Mouse (Mus musculus): ENCODE data around the gene Csnk1g1. TPM values are rescaled to one million over a fixed set of nuclear protein-coding genes. Genes with fewer than 3 reads are reported as not detected.

The Csnk1g1 gene
- total RNA-seq, 1 experiment from 2014 or later: 51.1 TPM

DNA sequence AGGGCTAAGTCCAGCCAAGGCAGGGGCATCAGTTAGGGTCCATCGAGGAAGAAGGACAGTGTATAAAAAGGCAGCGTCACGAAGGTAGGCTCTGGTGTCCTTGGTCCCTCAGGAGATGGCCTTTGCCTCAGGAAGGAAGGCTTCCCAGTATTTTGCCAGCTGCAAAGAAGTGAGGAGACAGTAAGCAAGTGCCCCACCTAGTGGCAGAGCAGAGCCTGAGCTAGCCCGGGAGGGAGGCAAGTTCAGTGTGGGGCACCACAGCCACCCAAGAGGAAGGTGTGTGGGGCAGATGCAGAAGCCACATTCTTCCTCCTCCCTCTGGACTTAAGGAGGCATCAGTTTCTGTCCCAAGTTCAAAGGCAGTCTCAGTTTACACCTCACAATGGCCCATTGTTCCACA, 179.7 kb downstream of the Csnk1g1 start:
- ATAC-seq (replicated peaks in 1 of 2; ENCODE audit: insufficient read depth in 1 of 2, low FRiP score in 2 of 2, low TSS enrichment in 1 of 2, low read depth in 1 of 2, poor library complexity in 2 of 2, severe bottlenecking in 2 of 2): peak; percentile 58 to 62; a peak in 2 of 4 replicates

DNA sequence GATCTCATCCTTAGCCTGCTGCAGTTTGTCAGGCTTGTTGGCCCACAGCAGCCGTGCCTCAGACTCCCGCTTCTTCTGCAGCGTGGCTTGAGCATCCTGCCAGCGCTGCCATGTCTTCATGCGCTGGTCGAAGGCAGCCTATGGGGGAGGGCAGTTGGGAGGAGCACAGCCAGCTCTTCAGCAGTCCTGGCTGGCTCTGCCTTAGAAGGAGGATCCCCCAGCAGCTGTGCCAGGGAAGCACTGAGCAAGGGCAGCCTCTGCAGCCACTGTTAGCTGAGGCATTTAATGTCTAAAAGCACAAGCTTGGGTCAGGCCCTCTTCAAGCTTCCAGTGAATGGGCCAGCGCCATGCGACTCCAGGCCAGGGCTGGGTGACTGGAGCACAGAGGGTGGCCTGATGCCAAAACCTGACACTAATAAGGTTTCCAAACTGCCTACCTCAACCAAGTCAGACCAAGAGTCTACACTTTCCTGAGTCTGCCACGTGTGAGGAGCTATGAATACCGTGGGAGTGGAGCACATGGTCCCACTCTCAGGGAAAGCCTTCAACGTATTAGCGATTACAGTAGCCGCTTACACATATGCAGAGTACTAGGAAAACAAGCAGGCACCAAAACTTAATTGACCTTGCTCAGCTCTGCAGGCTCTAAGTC, 182.0 kb downstream of the Csnk1g1 start:
- ATAC-seq (replicated peaks in 1 of 2; ENCODE audit: insufficient read depth in 1 of 2, low FRiP score in 2 of 2, low TSS enrichment in 1 of 2, low read depth in 1 of 2, poor library complexity in 2 of 2, severe bottlenecking in 2 of 2): no peak

DNA sequence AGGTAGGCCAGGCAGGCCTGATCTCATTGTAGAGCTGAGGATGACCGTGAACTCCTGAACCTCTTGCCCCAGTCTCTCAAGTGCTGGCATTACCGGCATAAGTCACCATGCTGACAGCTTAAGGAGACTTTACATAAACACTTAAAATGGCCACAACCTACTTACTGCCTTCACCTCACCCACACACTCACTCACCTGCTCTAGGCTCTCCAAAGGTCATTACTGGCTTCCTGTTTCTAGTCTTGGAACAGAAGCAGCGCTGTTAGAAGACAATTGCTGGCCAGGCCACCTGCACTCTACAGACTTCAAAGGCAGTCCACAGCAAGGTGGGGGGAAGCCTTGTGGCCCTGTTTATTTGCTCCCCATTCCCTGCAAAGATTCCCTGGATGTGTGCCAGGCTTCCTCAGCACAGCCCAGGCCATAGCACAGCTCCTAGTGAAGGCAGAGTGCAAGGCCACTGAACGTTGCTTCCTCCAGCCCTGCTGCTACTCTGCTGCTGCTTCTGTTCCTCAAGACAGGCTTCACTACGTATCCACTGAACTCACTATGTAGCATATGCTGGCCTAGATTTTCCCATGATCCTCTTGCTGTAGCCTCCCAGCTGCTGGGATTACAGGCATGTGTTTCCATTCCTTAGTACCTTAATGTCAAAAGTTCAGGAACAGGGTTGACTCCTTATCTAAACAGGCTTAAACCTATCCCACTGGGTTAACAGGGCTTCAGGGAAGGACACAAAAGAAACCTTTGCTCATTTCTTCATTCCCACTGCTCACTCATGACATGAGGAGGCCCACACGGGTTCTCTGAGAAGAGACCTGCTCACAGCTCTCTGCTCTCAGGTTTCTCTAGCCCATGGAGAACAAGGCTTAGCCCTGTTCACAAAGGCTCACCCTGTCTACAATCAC, 182.9 kb downstream of the Csnk1g1 start:
- ATAC-seq (replicated peaks in 1 of 2; ENCODE audit: insufficient read depth in 1 of 2, low FRiP score in 2 of 2, low TSS enrichment in 1 of 2, low read depth in 1 of 2, poor library complexity in 2 of 2, severe bottlenecking in 2 of 2): no peak

DNA sequence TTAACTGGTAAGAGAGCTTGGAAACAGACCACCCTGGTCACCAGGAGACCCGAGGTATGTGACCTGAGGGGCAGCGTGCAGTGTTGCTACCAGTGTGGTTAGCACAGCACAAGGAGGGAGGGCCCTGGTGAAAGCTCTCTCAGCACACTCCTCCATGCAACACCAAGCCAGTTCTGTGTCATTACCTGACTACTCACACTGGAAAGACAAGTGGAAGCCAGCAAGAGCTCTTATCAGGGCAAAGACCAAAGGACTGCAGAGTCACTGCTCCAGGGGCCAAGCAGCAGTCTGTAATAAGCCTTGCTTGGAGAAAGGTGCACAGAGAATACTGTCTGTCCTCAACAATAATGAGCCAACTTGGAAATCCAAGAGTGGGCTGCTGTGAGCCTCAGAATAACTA, 183.9 kb downstream of the Csnk1g1 start:
- ATAC-seq (replicated peaks in 1 of 2; ENCODE audit: insufficient read depth in 1 of 2, low FRiP score in 2 of 2, low TSS enrichment in 1 of 2, low read depth in 1 of 2, poor library complexity in 2 of 2, severe bottlenecking in 2 of 2): no peak

Other genes with a start within 250 kb of the Csnk1g1 start
- gene Oaz2, start 240.9 kb upstream of the Csnk1g1 start, total RNA-seq (2017): 58.5 and 66.4 TPM in 2 replicates
- 5.8 and 5.9 TPM in 2 replicates for gene Zfp609, start 81.4 kb upstream of the Csnk1g1 start, total RNA-seq (2017)
- 114 and 135 TPM in 2 replicates for gene Pclaf, start 18.7 kb upstream of the Csnk1g1 start, total RNA-seq (2017)
- gene Trip4, start 130 bp upstream of the Csnk1g1 start, total RNA-seq (2017): 24.4 and 24.5 TPM in 2 replicates
- 510 and 514 TPM in 2 replicates for gene Ppib, start 151.3 kb downstream of the Csnk1g1 start, total RNA-seq (2017)
- 0.79 and 0.88 TPM in 2 replicates for gene Snx22, start 160.8 kb downstream of the Csnk1g1 start, total RNA-seq (2017)
- gene Snx1, start 217.7 kb downstream of the Csnk1g1 start, total RNA-seq (2017): 110 and 128 TPM in 2 replicates
- gene Ciao2a, start 217.7 kb downstream of the Csnk1g1 start, total RNA-seq (2017): 118 and 142 TPM in 2 replicates
- gene Dapk2, start 249.3 kb downstream of the Csnk1g1 start, total RNA-seq (2017): 1.3 and 2.5 TPM in 2 replicates

Measured in hematopoietic stem cell, adult 5-6 weeks (primary cell).